Mouse (Mus musculus) limb, embryonic 14.5 days (tissue): ENCODE results near the gene Calcr. TPM values are rescaled to one million over a fixed set of nuclear protein-coding genes. Genes with fewer than 3 reads are reported as not detected.
"Not testable (repeated sequence)": the region's sequence is repeated elsewhere in the genome, so short reads cannot be mapped to it uniquely, and the experiment has no call there.

Source experiments
- ATAC-seq: fragments of 200-750 bp; cut with Nextera tagmentation; 2 replicates; pipeline ENCODE4 v1.8.0; 2017; ENCODE audit warnings: low read depth, moderate number of reproducible peaks, moderate TSS enrichment; ENCODE audit not compliant: low FRiP score
- DNase-seq: peaks from one replicate; pipeline ENCODE4 v3.0.0-alpha.2; 2015; ENCODE audit warnings: low spot score
- H3K27ac ChIP-seq: fragments of 300-500 bp; sonication (generic); replicated peaks from 2 replicates; pipeline ENCODE4 v1.5.1; 2014; ENCODE audit warnings: low read depth, mild to moderate bottlenecking, low read length, moderate library complexity, mixed read lengths
- H3K27me3 ChIP-seq: fragments of 300-500 bp; sonication (generic); 2 replicates; pipeline ENCODE4 v1.6.1; 2014; ENCODE audit warnings: low read length, mixed read lengths; ENCODE audit not compliant: control insufficient read depth, insufficient read depth
- H3K36me3 ChIP-seq: fragments of 300-500 bp; sonication (generic); 2 replicates; pipeline ENCODE4 v1.6.1; 2014; ENCODE audit warnings: mild to moderate bottlenecking, low read length, moderate library complexity, mixed read lengths; ENCODE audit not compliant: control insufficient read depth, insufficient read depth
- H3K4me1 ChIP-seq: fragments of 300-500 bp; sonication (generic); 2 replicates; pipeline ENCODE4 v1.6.1; 2014; ENCODE audit warnings: antibody characterized with exemption, low read length, mixed read lengths; ENCODE audit not compliant: control insufficient read depth, insufficient read depth
- H3K4me2 ChIP-seq: fragments of 300-500 bp; sonication (generic); replicated peaks from 2 replicates; pipeline ENCODE4 v1.6.1; 2014; ENCODE audit warnings: low read depth, mild to moderate bottlenecking, low read length, moderate library complexity; ENCODE audit not compliant: severe bottlenecking
- H3K4me3 ChIP-seq: fragments of 300-500 bp; sonication (generic); replicated peaks from 2 replicates; pipeline ENCODE4 v1.5.1; 2014; ENCODE audit warnings: low read length
- H3K9ac ChIP-seq: fragments of 300-500 bp; sonication (generic); 2 replicates; pipeline ENCODE4 v1.6.1; 2014; ENCODE audit warnings: mild to moderate bottlenecking, low read depth, low read length, moderate library complexity; ENCODE audit not compliant: severe bottlenecking
- H3K9me3 ChIP-seq: fragments of 300-500 bp; sonication (generic); 2 replicates; pipeline ENCODE4 v1.6.1; 2016; ENCODE audit warnings: low read length; ENCODE audit not compliant: control insufficient read depth
- POLR2A ChIP-seq: fragments of 200-500 bp; IDR thresholded peaks from 2 replicates; pipeline ENCODE4 v1.8.0; 2012; ENCODE audit warnings: inconsistent platforms, mild to moderate bottlenecking, moderate library complexity, borderline replicate concordance; ENCODE audit not compliant: insufficient read depth, insufficient read length; ENCODE audit errors: extremely low read depth
- WGBS: fragments of 180-500 bp; shearing (Covaris S2); extraction: QIAGEN DNeasy Blood & Tissue Kit; methylation state at CpG from one replicate; pipeline ENCODE4 v1.1.7; 2014; 5-methylcytosine and 5-hydroxymethylcytosine counted together
- polyA plus RNA-seq, 2 experiments: library from polyadenylated mRNA; depleted of rRNA in 1 of 2; stranded (reverse) in 1 of 2; unstranded in 1 of 2; fragments of >200 nt; fragmentation: Nextera tagmentation in 1 of 2; extraction: Ambion mirVana in 1 of 2; gene quantifications; 2 replicates each; pipeline versions ENCODE4 v1.2.1 to v1.2.3; 2012 to 2014

Calcr gene
- polyA plus RNA-seq, 2 experiments = 0.07 to 0.28 TPM

GRCm38 (mm10) chr6:3745546-3745945, 19.0 kb downstream of the Calcr start:
- 33% methylated on average over 2 of the region's 2 CpGs for WGBS
- Histone ChIP-seq H3K9me3 (no peaks in the 10 kb centered on the region), H3K36me3 (no peaks in the 10 kb centered on the region), H3K27ac (no peak overlapping the region), H3K4me3 (no peak overlapping the region), H3K9ac (no peak overlapping the region), H3K4me2 (no peak overlapping the region), H3K4me1 (no peaks in the 10 kb centered on the region), H3K27me3 (no peaks in the 10 kb centered on the region)
- no peak for ATAC-seq
- peak; percentile 40 for DNase-seq
- TF ChIP-seq POLR2A = no peak

- H3K9ac ChIP-seq = no peak overlapping the region
- no peak overlapping the region for H3K4me3 ChIP-seq
- 74% methylated on average over 7 of the region's 7 CpGs for WGBS
- H3K4me1 ChIP-seq = no peaks in the 10 kb centered on the region
- no peaks in the 10 kb centered on the region for H3K9me3 ChIP-seq
- DNase-seq = no peak
- no peak overlapping the region for H3K27ac ChIP-seq
- H3K36me3 ChIP-seq = no peaks in the 10 kb centered on the region
- no peak for ATAC-seq
- no peak overlapping the region for H3K4me2 ChIP-seq
- no peaks in the 10 kb centered on the region for H3K27me3 ChIP-seq
- TF ChIP-seq POLR2A = no peak
These were observed 22.4 kb downstream of the Calcr start for GRCm38 (mm10) chr6:3741996-3742713.

DNA sequence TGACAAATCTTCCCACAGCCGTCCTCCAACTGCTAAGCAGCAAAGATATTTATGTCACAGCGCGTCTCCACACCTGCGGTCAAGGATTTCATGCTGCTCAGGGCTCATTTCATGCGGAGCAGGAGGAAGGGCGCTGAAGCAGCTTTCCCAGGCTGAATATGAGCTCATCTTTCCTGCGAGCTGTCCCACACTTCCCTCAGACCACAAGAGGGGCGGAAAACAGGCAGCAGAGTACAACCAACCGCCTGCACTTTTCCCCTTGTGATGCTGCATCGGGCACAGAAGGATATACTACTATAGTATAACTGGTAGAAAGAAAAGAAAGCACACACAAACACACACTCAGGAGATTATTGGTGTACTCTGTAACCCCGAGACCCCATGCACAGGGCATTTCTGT, 23.2 kb downstream of the Calcr start:
- Histone ChIP-seq H3K9ac (no peak overlapping the region), H3K27ac (no peak overlapping the region), H3K4me2 (no peak overlapping the region), H3K9me3 (no peaks in the 10 kb centered on the region), H3K36me3 (no peaks in the 10 kb centered on the region), H3K4me1 (no peaks in the 10 kb centered on the region), H3K4me3 (no peak overlapping the region), H3K27me3 (no peaks in the 10 kb centered on the region)
- DNase-seq (no peak), ATAC-seq (no peak)
- TF ChIP-seq POLR2A = no peak
- 52% methylated on average over 11 of the region's 11 CpGs for WGBS

DNA sequence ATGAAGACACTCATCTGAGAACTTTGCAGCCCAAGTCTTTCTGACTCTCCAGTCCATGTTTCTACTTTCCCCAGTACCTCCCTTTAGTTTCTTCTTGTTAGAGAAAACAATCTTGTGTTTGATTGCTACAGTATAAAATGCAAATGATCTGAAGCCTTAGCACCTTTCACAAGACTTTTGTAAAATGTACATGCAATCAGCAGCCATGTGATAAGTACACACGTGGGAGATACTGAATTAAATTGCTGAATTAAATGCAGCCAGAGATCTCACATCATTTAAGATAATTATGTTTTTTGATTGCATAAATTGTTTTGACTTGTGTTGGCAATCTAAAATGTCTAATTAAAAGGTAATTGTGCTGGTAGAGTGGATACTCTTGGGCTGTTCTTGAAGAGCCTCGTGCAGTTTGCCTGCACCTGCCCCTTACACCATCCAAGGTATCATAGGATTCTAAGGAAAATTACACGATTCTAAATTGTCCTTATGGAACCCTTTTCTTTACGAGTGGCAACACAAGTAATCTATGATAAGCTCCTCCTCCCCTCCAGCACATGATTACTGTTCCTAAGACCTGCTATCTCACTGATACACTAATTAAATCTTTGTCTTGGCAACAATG, 34.2 kb downstream of the Calcr start:
- Histone ChIP-seq H3K9ac (no peak overlapping the region), H3K9me3 (no peaks in the 10 kb centered on the region), H3K27me3 (no peaks in the 10 kb centered on the region), H3K27ac (no peak overlapping the region), H3K4me2 (no peak overlapping the region), H3K4me3 (no peak overlapping the region), H3K36me3 (no peaks in the 10 kb centered on the region), H3K4me1 (no peaks in the 10 kb centered on the region)
- no peak for DNase-seq
- ATAC-seq = no peak
- TF ChIP-seq POLR2A = no peak
- WGBS = 71% methylated on average over 4 of the region's 4 CpGs

- H3K4me3 ChIP-seq = no peak overlapping the region
- H3K4me1 ChIP-seq = no peaks in the 10 kb centered on the region
- no peak overlapping the region for H3K9ac ChIP-seq
- WGBS = 60% methylated on average over 7 of the region's 7 CpGs
- H3K27me3 ChIP-seq = no peaks in the 10 kb centered on the region
- no peak for TF ChIP-seq POLR2A
- no peaks in the 10 kb centered on the region for H3K9me3 ChIP-seq
- H3K36me3 ChIP-seq = no peaks in the 10 kb centered on the region
- no peak for DNase-seq
- H3K4me2 ChIP-seq = no peak overlapping the region
- no peak overlapping the region for H3K27ac ChIP-seq
- no peak for ATAC-seq
These were observed 76.3 kb downstream of the Calcr start for GRCm38 (mm10) chr6:3688087-3688642.

DNA sequence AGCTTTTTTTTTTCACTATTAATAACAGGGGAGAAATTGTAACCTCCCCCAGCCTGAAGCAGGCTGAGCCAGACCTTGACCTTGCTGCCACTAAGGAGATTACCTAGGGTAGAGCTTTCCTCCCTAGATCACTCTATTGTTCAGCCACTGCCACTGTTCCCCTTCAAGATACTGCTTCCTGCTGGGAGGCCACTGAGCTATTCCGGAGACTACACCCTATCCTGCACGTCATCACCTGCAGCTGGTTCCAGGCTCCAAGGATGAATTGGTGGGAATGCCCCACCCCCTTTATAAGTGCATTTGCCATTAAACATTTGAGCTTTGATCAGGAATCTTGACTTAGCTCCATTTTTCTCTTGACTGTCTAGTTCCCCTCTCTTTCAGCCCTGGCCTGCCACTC, 86.2 kb downstream of the Calcr start:
- H3K4me3 ChIP-seq, H3K9ac ChIP-seq, H3K4me1 ChIP-seq, H3K4me2 ChIP-seq, H3K27me3 ChIP-seq, ATAC-seq, H3K36me3 ChIP-seq, H3K27ac ChIP-seq, H3K9me3 ChIP-seq, DNase-seq: not testable (repeated sequence)
- WGBS = 50% methylated on average over 2 of the region's 2 CpGs
